Mouse (Mus musculus) liver, adult 2 months (tissue): ENCODE data around the gene Cdk5r1. TPM values are rescaled to one million over a fixed set of nuclear protein-coding genes. Genes with fewer than 3 reads are reported as not detected.
A peak's percentile ranks its signal among the peaks of the same experiment; 100 is the strongest.
"Not testable (repeated sequence)": the region's sequence is repeated elsewhere in the genome, so short reads cannot be mapped to it uniquely, and the experiment has no call there.

ENCODE experiments used
- DNase-seq: peaks from one replicate; pipeline ENCODE4 v3.0.0-alpha.2; 2011; ENCODE audit warnings: low read depth, low spot score; ENCODE audit errors: extremely low read depth
- H3K27ac ChIP-seq: fragments of 200-500 bp; replicated peaks from 2 replicates; pipeline ENCODE4 v1.5.1; 2012; ENCODE audit warnings: low read depth, mild to moderate bottlenecking, control low read depth, inconsistent platforms, low read length; ENCODE audit not compliant: insufficient read depth
- H3K27me3 ChIP-seq: fragments of 200-500 bp; 2 replicates; pipeline ENCODE4 v1.6.1; 2012; ENCODE audit warnings: mild to moderate bottlenecking, moderate library complexity, low read length, inconsistent platforms; ENCODE audit not compliant: control insufficient read depth, insufficient read depth
- H3K36me3 ChIP-seq: fragments of 200-500 bp; 2 replicates; pipeline ENCODE4 v1.6.1; 2012; ENCODE audit warnings: low read length, inconsistent platforms; ENCODE audit not compliant: control insufficient read depth, insufficient read depth
- H3K4me1 ChIP-seq: fragments of 200-500 bp; 2 replicates; pipeline ENCODE4 v1.6.1; 2011; ENCODE audit warnings: low read length; ENCODE audit not compliant: control insufficient read depth, insufficient read depth
- H3K4me3 ChIP-seq: fragments of 200-500 bp; 2 replicates; pipeline ENCODE4 v1.5.1; 2011; ENCODE audit warnings: low read depth, mild to moderate bottlenecking, control low read depth, low read length, moderate library complexity; ENCODE audit not compliant: insufficient read depth
- H3K79me2 ChIP-seq: fragments of 200-500 bp; 2 replicates; pipeline ENCODE4 v1.6.1; 2012; ENCODE audit warnings: inconsistent platforms, mild to moderate bottlenecking, low read length, moderate library complexity; ENCODE audit not compliant: control insufficient read depth, insufficient read depth
- H3K9ac ChIP-seq: fragments of 200-500 bp; 2 replicates; pipeline ENCODE4 v1.6.1; 2012; ENCODE audit warnings: low read depth, mild to moderate bottlenecking, control low read depth, inconsistent platforms, low read length
- CTCF ChIP-seq: fragments of 200-500 bp; IDR thresholded peaks from 2 replicates; pipeline ENCODE4 v1.5.1; 2011; ENCODE audit warnings: low read depth, low read length, control low read depth
- POLR2A ChIP-seq: fragments of 200-500 bp; IDR thresholded peaks from 2 replicates; pipeline ENCODE4 v1.6.1; 2011; ENCODE audit warnings: low read length, control low read depth; ENCODE audit not compliant: insufficient read depth; ENCODE audit errors: extremely low read depth
- WGBS: fragments of 180-500 bp; shearing (Covaris S2); methylation state at CpG from one replicate; pipeline ENCODE4 v1.1.7; 2018; 5-methylcytosine and 5-hydroxymethylcytosine counted together
- polyA plus RNA-seq: library from polyadenylated mRNA; depleted of rRNA; stranded (reverse); fragments of >200 nt; gene quantifications from 2 replicates; pipeline ENCODE4 v1.2.3, GENCODE M21; 2012
- total RNA-seq: library from RNA; depleted of rRNA; stranded (reverse); fragments of >200 nt; gene quantifications from 2 replicates; pipeline ENCODE4 v1.2.3, GENCODE M21; 2014

Cdk5r1 gene
- total and polyA plus RNA-seq, 2 experiments: 0.18 to 0.61 TPM

DNA sequence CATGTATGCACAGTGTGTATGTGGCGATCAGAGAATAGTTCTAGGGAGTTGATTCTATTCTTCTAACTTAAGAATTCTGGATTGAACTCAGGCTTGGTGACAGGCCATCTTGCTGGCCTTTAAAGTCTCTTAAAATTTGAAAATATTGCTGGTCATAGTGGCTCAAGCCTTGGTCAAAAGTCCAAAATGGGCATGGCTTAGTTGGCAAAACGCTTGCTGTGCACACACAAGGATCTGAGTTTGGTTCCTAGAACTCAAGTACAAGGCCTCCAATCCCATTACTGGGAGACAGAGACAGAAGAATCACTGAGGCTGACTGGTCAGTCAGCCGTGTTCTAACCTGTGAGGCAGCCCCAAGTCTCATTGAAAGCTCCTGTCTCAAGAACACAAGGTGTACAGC, 29.9 kb upstream of the Cdk5r1 start:
- peaks cover 53% of the 10 kb centered on the region for H3K36me3 ChIP-seq

DNA sequence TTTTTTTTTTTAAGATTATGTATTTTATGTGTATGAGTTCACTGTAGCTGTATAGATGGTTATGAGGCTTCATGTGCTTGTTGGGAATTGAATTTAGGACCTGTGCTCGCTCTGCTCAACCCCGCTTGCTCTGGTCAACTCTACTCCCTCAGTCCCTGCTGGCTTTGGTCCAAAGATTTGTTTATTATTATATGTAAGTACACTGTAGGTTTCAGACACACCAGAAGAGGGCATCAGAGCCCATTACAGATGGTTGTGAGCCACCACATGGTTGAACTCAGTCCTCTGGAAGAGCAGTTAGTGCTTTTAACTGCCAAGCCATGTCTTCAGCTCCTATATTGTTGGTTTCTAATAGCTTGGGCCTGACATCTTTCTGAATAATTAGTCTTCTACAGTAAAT, 27.0 kb upstream of the Cdk5r1 start:
- TF ChIP-seq POLR2A: no peak
- no peak for TF ChIP-seq CTCF
- Histone ChIP-seq H3K4me1 (peaks cover 11% of the 10 kb centered on the region), H3K36me3 (peaks cover 59% of the 10 kb centered on the region), H3K27me3 (no peaks in the 10 kb centered on the region), H3K27ac (no peak overlapping the region), H3K9ac (no peak overlapping the region), H3K4me3 (no peak overlapping the region), H3K79me2 (peaks cover 8% of the 10 kb centered on the region; the same call in 1 of the 2 replicates)
- 51% methylated on average over 2 of the region's 2 CpGs for WGBS
- peak; percentile 44 for DNase-seq

More for the DNA sequence above, 29.9 kb upstream of the Cdk5r1 start:
- Histone ChIP-seq H3K4me3 (no peak overlapping the region), H3K27ac (peak overlapping the region; percentile 67), H3K79me2 (peaks cover 8% of the 10 kb centered on the region; the same call in 1 of the 2 replicates), H3K27me3 (no peaks in the 10 kb centered on the region), H3K4me1 (peaks cover 11% of the 10 kb centered on the region), H3K9ac (no peak overlapping the region)
- TF ChIP-seq CTCF (no peak), POLR2A (no peak)
- DNase-seq: peak; percentile 82
- 58% methylated on average over 3 of the region's 3 CpGs for WGBS

DNA sequence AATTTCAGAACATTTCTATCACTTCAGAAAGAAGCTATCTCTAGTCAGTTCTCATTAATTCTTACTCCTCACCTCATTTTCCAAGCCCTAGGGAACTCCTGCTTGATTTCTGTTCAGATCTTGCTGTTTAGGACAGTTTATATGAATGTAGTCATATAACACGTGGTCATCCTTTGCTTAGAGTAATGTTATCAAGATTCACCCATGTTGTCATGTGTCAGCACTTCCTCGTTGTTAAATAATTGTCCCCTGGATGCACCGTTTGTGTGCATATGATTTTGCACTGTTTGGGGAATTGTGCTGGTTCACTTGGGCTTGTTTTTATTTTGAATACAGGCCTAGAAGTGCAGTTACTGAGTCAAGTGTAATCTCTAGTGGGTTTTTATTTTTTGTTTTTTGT, 24.6 kb upstream of the Cdk5r1 start:
- Histone ChIP-seq H3K36me3 (peaks cover 53% of the 10 kb centered on the region), H3K4me3 (no peak overlapping the region), H3K4me1 (peaks cover 6% of the 10 kb centered on the region), H3K79me2 (peaks cover 3% of the 10 kb centered on the region; the same call in 1 of the 2 replicates), H3K27me3 (no peaks in the 10 kb centered on the region), H3K9ac (no peak overlapping the region), H3K27ac (no peak overlapping the region)
- TF ChIP-seq POLR2A (no peak), CTCF (no peak)
- WGBS: 51% methylated on average over 3 of the region's 3 CpGs
- DNase-seq: no peak

DNA sequence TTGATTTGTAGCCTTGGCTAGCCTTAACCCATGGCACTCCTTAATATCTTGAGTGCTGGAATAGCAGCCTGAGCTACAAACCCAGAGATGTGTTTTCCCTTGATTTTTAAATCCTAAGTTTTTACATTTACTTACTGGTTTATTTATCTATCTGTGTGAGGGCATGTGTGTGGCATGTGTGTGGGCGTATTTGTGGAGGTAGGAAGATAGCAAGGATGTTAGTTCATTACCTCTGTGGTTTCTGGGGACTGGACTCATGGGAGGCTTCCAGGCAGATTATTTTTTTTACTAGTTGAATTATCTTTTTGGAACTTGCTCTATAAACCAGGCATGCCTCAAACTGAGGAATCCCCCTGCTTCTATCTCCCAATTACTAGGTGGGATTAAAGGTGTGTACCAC, 23.6 kb upstream of the Cdk5r1 start:
- H3K36me3 ChIP-seq: peaks cover 51% of the 10 kb centered on the region
- H3K4me3 ChIP-seq: no peak overlapping the region
- 81% methylated on average over 1 of the region's 1 CpGs for WGBS
- no peak overlapping the region for H3K9ac ChIP-seq
- H3K79me2 ChIP-seq: no peaks in the 10 kb centered on the region; the same call in 1 of the 2 replicates
- no peak for DNase-seq
- no peaks in the 10 kb centered on the region for H3K27me3 ChIP-seq
- H3K27ac ChIP-seq: no peak overlapping the region
- peaks cover under 1% of the 10 kb centered on the region; the same call in 1 of the 2 replicates for H3K4me1 ChIP-seq
- no peak for TF ChIP-seq CTCF
- TF ChIP-seq POLR2A: no peak

DNA sequence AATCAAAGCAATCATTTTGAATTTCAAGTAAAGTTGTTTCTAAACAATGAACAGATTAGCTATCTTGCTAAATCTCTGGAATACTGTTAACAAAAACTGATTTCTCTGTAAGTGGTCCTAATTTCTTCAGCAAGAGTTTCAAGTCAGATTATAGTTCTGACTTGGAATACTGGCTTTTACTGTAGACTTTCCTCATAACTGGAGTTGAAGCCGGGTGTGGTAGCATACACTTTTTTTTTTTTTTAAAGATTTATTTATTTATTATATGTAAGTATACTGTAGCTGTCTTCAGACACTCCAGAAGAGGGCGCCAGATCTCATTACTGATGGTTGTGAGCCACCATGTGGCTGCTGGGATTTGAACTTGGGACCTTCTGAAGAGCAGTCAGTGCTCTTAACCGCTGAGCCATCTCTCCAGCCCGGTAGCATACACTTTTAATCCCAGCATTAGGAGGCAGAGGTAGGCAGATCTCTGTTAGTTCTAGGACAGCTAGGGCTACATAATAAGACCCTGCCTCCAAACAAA, 13.2 kb upstream of the Cdk5r1 start:
- H3K4me1 ChIP-seq, DNase-seq, H3K27ac ChIP-seq, H3K27me3 ChIP-seq, H3K4me3 ChIP-seq, H3K9ac ChIP-seq, H3K79me2 ChIP-seq: not testable (repeated sequence)
- H3K36me3 ChIP-seq: peaks cover 74% of the 10 kb centered on the region
- WGBS: 93% methylated on average over 4 of the region's 4 CpGs

DNA sequence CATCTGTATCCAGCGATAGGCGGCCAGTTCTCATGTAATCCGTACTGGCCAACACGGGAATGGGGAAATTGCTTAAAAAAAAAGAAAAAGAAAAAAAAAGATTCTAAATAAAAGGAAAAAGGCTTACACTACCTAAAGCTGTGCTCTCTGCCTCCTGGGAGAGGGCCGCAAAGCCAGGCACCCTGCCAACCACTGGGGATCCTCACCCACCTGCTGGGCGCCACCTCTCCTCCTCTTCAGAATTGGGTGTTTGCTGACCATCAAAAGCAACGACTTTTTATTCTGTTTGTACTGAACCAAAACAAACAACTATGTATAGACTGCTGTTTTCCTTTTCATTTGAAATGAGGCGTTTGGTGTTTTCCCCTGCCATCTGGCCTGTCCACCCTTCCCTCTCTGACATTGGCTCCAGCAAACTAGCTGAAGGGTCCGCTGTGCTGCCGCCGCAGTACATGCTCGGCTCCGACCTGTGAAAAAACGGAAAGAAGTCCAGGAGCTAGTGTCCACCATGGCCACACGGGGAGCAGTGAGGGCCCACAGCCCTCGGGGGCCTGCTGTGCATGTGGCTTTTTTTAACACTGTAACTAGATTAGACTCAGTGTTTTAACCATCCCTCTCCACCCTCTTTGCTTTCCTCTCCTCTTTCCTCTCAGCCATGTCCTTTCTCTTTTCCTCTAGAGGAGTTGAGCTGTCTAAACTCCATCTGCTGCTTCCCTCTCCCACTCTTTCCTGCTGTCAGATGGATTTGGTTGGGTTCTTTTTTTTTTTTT, 4.8 kb upstream of the Cdk5r1 start:
- DNase-seq: no peak
- Histone ChIP-seq H3K27me3 (no peaks in the 10 kb centered on the region), H3K79me2 (no peaks in the 10 kb centered on the region), H3K9ac (no peak overlapping the region), H3K27ac (no peak overlapping the region), H3K4me1 (peaks cover 3% of the 10 kb centered on the region), H3K4me3 (no peak overlapping the region), H3K36me3 (peaks cover 49% of the 10 kb centered on the region)
- TF ChIP-seq CTCF (no peak), POLR2A (no peak)
- WGBS: 85% methylated on average over 16 of the region's 16 CpGs
